Mouse (Mus musculus) spleen, adult 2 months (tissue): Measurements from ENCODE around the gene Mif4gd.

Source experiments
- CTCF ChIP-seq: fragments of 200-500 bp; IDR thresholded peaks from 2 replicates; pipeline ENCODE4 v1.5.1; 2011; ENCODE audit warnings: mild to moderate bottlenecking, inconsistent platforms; ENCODE audit not compliant: insufficient read depth, insufficient read length, insufficient replicate concordance; ENCODE audit errors: extremely low read depth
- POLR2A ChIP-seq: fragments of 200-500 bp; IDR thresholded peaks from 2 replicates; pipeline ENCODE4 v1.6.1; 2011; ENCODE audit warnings: low read depth, low read length, inconsistent platforms

GRCm38 (mm10) chr11:115632862-115633261 lies 20.1 kb upstream of the Mif4gd start:
- TF ChIP-seq CTCF (no peak), POLR2A (no peak)
